Comparison of ENCODE assay signal across 18 mouse cellular contexts in the genomic region with DNA sequence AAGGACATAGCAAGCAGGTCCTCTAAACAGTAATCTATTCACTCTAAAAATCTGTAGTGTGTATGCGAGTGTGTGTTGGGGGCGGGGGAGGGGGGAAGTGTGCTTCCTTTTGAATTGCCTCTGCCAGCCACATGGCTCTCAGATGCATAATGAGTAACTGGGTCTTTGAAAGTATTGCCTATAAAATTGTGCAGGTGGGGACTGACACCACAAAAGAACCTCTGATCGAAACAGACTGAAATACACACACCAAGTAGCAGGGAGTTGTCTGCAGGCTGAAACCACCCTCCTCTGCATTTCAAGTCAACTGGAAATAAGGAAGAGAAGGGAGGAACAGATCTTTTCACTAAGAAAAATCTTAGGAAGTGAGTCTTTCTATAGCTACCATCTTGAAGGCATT.
"Had no signal": no experiment of that assay in that cellular context is flagged by ENCODE, and none has a peak within 500 bp of the region (broad histone marks: within the 10 kb centered on the region; RNA-seq: fewer than 3 reads in every experiment).

No protein-coding gene starts in this region.

- H3K27ac ChIP-seq: macrophage; midbrain, embryonic 13.5 days; midbrain, embryonic 15.5 days; neural tube, embryonic 12.5 days had no signal

- DNase-seq: lung, adult 18-20 months; lung, embryonic 14.5 days; lung, postnatal 10 days; lung, postnatal 36 days; retina, postnatal 1 day; right cerebral cortex, adult 18-20 months; right cerebral cortex, postnatal 25 days; right cerebral cortex, postnatal 4 days; spleen, adult 18-20 months; thymus, adult 18-20 months; thymus, postnatal 14 days; thymus, postnatal 36 days had no signal

- H3K27me3 ChIP-seq: megakaryocyte, embryonic 14.5 days; midbrain, embryonic 13.5 days; midbrain, embryonic 15.5 days; neural tube, embryonic 12.5 days had no signal

- ATAC-seq: midbrain, embryonic 13.5 days; midbrain, embryonic 15.5 days had no signal

- H3K9ac ChIP-seq: lung, embryonic 14.5 days; midbrain, embryonic 13.5 days; midbrain, embryonic 15.5 days; neural tube, embryonic 12.5 days had no signal

- H3K4me1 ChIP-seq: megakaryocyte, embryonic 14.5 days; midbrain, embryonic 13.5 days; midbrain, embryonic 15.5 days had no signal

- H3K36me3 ChIP-seq: midbrain, embryonic 13.5 days; midbrain, embryonic 15.5 days; neural tube, embryonic 12.5 days had no signal

- H3K9me3 ChIP-seq: megakaryocyte, embryonic 14.5 days; midbrain, embryonic 13.5 days; midbrain, embryonic 15.5 days; neural tube, embryonic 12.5 days had no signal

- H3K4me3 ChIP-seq: megakaryocyte, embryonic 14.5 days; midbrain, embryonic 13.5 days; midbrain, embryonic 15.5 days; neural tube, embryonic 12.5 days had no signal

- H3K4me2 ChIP-seq: lung, embryonic 14.5 days; midbrain, embryonic 11.5 days; midbrain, embryonic 13.5 days; midbrain, embryonic 15.5 days; neural tube, embryonic 12.5 days had no signal
